Comparison of ENCODE assay signal across 18 mouse cellular contexts in the genomic region with DNA sequence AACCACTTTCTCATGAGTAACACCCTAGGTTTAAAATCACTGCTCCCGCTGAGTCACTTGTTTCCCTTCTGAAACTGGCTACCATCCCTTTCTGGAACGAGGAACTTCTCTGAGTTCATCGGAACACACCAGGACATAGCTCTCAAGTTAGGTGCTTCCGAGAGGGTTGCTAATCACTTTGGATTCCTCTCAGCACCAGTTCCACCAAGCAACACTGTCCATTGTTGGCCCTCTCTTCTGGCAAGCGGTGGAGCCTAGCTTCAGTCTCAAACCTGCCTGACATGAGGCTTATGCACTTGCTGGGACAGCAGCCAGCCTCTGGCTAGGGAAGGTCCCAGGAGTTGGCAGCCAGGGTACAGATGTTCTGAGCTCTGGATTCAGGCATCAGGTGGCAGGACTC. TPM values are rescaled to one million over a fixed set of nuclear protein-coding genes. Genes with fewer than 3 reads are reported as not detected.
DNase-seq lines count a peak whose midpoint lies in the region; ATAC-seq and TF ChIP-seq lines count a peak whose summit lies in the region.
"Had no signal": no experiment of that assay in that cellular context is flagged by ENCODE, and none has a peak within 500 bp of the region (broad histone marks: within the 10 kb centered on the region; RNA-seq: fewer than 3 reads in every experiment).

No protein-coding gene starts in this region.

- no peak for ATAC-seq in liver, postnatal 0 days

- H3K4me3 ChIP-seq in liver, postnatal 0 days (ENCODE audit: low read depth, low read length) = no peak overlapping the region
- no peak overlapping the region for H3K4me3 ChIP-seq in limb, embryonic 10.5 days
- H3K4me3 ChIP-seq: heart, embryonic 15.5 days; liver, embryonic 13.5 days had no signal

- 67% methylated on average over 5 of the region's 5 CpGs for WGBS in liver, postnatal 0 days (ENCODE audit: insufficient replicate concordance)
- 86% methylated on average over 5 of the region's 5 CpGs for WGBS in limb, embryonic 10.5 days

- no peak overlapping the region for H3K27ac ChIP-seq in liver, postnatal 0 days (ENCODE audit: low read depth)
- no peak overlapping the region for H3K27ac ChIP-seq in limb, embryonic 10.5 days
- H3K27ac ChIP-seq: heart, embryonic 15.5 days; liver, embryonic 13.5 days had no signal

- H3K36me3 ChIP-seq in liver, postnatal 0 days (replicated peaks; ENCODE audit: insufficient read depth, low read length) = no peaks in the 10 kb centered on the region
- no peaks in the 10 kb centered on the region for H3K36me3 ChIP-seq in limb, embryonic 10.5 days
- H3K36me3 ChIP-seq: heart, embryonic 15.5 days; liver, embryonic 13.5 days had no signal

- peak; percentile 53 for DNase-seq in adrenal gland, postnatal 10 days
- DNase-seq in adrenal gland, adult 18-20 months (ENCODE audit: low spot score in 2 of 2) = no peak
- DNase-seq in urinary bladder, postnatal 36 days (ENCODE audit: low spot score in 2 of 2) = peak; percentile 40 to 44
- DNase-seq in urinary bladder, adult 2 months (ENCODE audit: low spot score) = no peak
- DNase-seq in heart, postnatal 25 days (ENCODE audit: low spot score) = peak; percentile 14
- DNase-seq in neural tube, embryonic 10.5 days (ENCODE audit: extremely low spot score, low spot score) = no peak
- DNase-seq in liver, postnatal 0 days = no peak
- no peak for DNase-seq in limb, embryonic 10.5 days (ENCODE audit: low spot score)
- DNase-seq: kidney, postnatal 14 days; liver, embryonic 13.5 days; lung, postnatal 14 days; right cerebral cortex, adult 18-20 months; thymus, adult 2 months had no signal

- H3K4me1 ChIP-seq in liver, postnatal 0 days (ENCODE audit: insufficient read depth) = no peaks in the 10 kb centered on the region
- no peaks in the 10 kb centered on the region for H3K4me1 ChIP-seq in limb, embryonic 10.5 days
- H3K4me1 ChIP-seq: heart, embryonic 15.5 days; liver, embryonic 13.5 days had no signal

- TF ChIP-seq EP300 in liver, postnatal 0 days (IDR thresholded peaks at IDR 0.05; ENCODE audit: low read depth) = no peak

- no peak overlapping the region for H3K9ac ChIP-seq in liver, postnatal 0 days (replicated peaks)
- H3K9ac ChIP-seq: heart, embryonic 15.5 days; liver, embryonic 13.5 days had no signal

- no peaks in the 10 kb centered on the region for H3K9me3 ChIP-seq in liver, postnatal 0 days (ENCODE audit: low read length)
- no peaks in the 10 kb centered on the region for H3K9me3 ChIP-seq in limb, embryonic 10.5 days (replicated peaks)
- H3K9me3 ChIP-seq: heart, embryonic 15.5 days; liver, embryonic 13.5 days had no signal

- intact Hi-C loops in heart, postnatal 25 days (cut with DNase I) = no loop called here

- no peak for TF ChIP-seq CTCF in liver, postnatal 0 days (IDR thresholded peaks at IDR 0.05; ENCODE audit: low read depth)

- H3K4me2 ChIP-seq in liver, postnatal 0 days (ENCODE audit: low read depth, low read length) = no peak overlapping the region
- H3K4me2 ChIP-seq: heart, embryonic 15.5 days; liver, embryonic 13.5 days had no signal

- no peaks in the 10 kb centered on the region for H3K27me3 ChIP-seq in liver, postnatal 0 days (ENCODE audit: insufficient read depth, low read length)
- H3K27me3 ChIP-seq in limb, embryonic 10.5 days (ENCODE audit: low read depth, poor library complexity, severe bottlenecking) = no peaks in the 10 kb centered on the region
- H3K27me3 ChIP-seq: heart, embryonic 15.5 days; liver, embryonic 13.5 days had no signal

RNA-seq across cellular contexts. Expression of a gene that starts 14.3 kb away (rescaled TPM):
- not detected for total RNA-seq in adrenal gland, postnatal 10 days (2021)
- total RNA-seq in adrenal gland, adult 18-20 months (2021) = not detected
- polyA plus RNA-seq in urinary bladder, adult 2 months (2012; rRNA removed) = 3.3 and 4.7 TPM in 2 replicates
- total RNA-seq in heart, postnatal 25 days (2021) = not detected
- polyA plus RNA-seq in liver, postnatal 0 days (2015; fragmentation: Nextera tagmentation; extraction: Ambion mirVana) = not detected in 2 replicates
- polyA plus RNA-seq in limb, embryonic 10.5 days (2016; fragmentation: Nextera tagmentation; extraction: Ambion mirVana) = 0.98 TPM in 1 of 2 replicates, not detected in the other
- polyA plus RNA-seq: liver, embryonic 13.5 days had no signal

RNA-seq across cellular contexts. Expression of a gene that starts 15.4 kb away (rescaled TPM):
- not detected for total RNA-seq in adrenal gland, postnatal 10 days (2021)
- not detected for total RNA-seq in adrenal gland, adult 18-20 months (2021)
- not detected in 2 replicates for polyA plus RNA-seq in urinary bladder, adult 2 months (2012; rRNA removed)
- not detected for total RNA-seq in heart, postnatal 25 days (2021)
- not detected in 2 replicates for polyA plus RNA-seq in liver, postnatal 0 days (2015; fragmentation: Nextera tagmentation; extraction: Ambion mirVana)
- not detected in 2 replicates for polyA plus RNA-seq in limb, embryonic 10.5 days (2016; fragmentation: Nextera tagmentation; extraction: Ambion mirVana)
- total RNA-seq: layer of hippocampus, postnatal 10 days; left cerebral cortex, postnatal 36 days had no signal
- polyA plus RNA-seq: frontal cortex, adult 2 months; heart, embryonic 15.5 days; intestine, embryonic 14.5 days; liver, embryonic 13.5 days; thymus, adult 2 months had no signal

RNA-seq across cellular contexts. Expression of a gene that starts 27.0 kb away (rescaled TPM):
- not detected for total RNA-seq in adrenal gland, postnatal 10 days (2021)
- not detected for total RNA-seq in adrenal gland, adult 18-20 months (2021)
- 0.41 and 0.81 TPM in 2 replicates for polyA plus RNA-seq in urinary bladder, adult 2 months (2012; rRNA removed)
- not detected for total RNA-seq in heart, postnatal 25 days (2021)
- not detected in 2 replicates for polyA plus RNA-seq in liver, postnatal 0 days (2015; fragmentation: Nextera tagmentation; extraction: Ambion mirVana)
- polyA plus RNA-seq in limb, embryonic 10.5 days (2016; fragmentation: Nextera tagmentation; extraction: Ambion mirVana) = not detected in 2 replicates
- total RNA-seq: layer of hippocampus, postnatal 10 days; left cerebral cortex, postnatal 36 days had no signal
- polyA plus RNA-seq: frontal cortex, adult 2 months; heart, embryonic 15.5 days; intestine, embryonic 14.5 days; liver, embryonic 13.5 days; thymus, adult 2 months had no signal

RNA-seq across cellular contexts. Expression of a gene that starts 28.9 kb away (rescaled TPM):
- 10 to 100 TPM; 16.9 to 18.5 TPM for total RNA-seq in adrenal gland, postnatal 10 days (2021)
- total RNA-seq in adrenal gland, adult 18-20 months (2021) = 10 to 100 TPM in 1 of 2 experiments, 1 to 10 TPM in 1; 5.1 to 14.9 TPM
- 263 and 329 TPM in 2 replicates for polyA plus RNA-seq in urinary bladder, adult 2 months (2012; rRNA removed)
- total RNA-seq in heart, postnatal 25 days (2021) = 10 to 100 TPM in 1 of 2 experiments, 1 to 10 TPM in 1; 8.0 to 11.2 TPM
- 4.0 and 4.6 TPM in 2 replicates for polyA plus RNA-seq in liver, postnatal 0 days (2015; fragmentation: Nextera tagmentation; extraction: Ambion mirVana)
- polyA plus RNA-seq in limb, embryonic 10.5 days (2016; fragmentation: Nextera tagmentation; extraction: Ambion mirVana) = 0.34 and 0.64 TPM in 2 replicates

RNA-seq across cellular contexts. Expression of a gene that starts 33.6 kb away (rescaled TPM):
- not detected for total RNA-seq in adrenal gland, postnatal 10 days (2021)
- not detected for total RNA-seq in adrenal gland, adult 18-20 months (2021)
- 9.8 and 10.2 TPM in 2 replicates for polyA plus RNA-seq in urinary bladder, adult 2 months (2012; rRNA removed)
- total RNA-seq in heart, postnatal 25 days (2021) = not detected
- not detected in 2 replicates for polyA plus RNA-seq in liver, postnatal 0 days (2015; fragmentation: Nextera tagmentation; extraction: Ambion mirVana)
- not detected in 2 replicates for polyA plus RNA-seq in limb, embryonic 10.5 days (2016; fragmentation: Nextera tagmentation; extraction: Ambion mirVana)
- total RNA-seq: layer of hippocampus, postnatal 10 days; left cerebral cortex, postnatal 36 days had no signal
- polyA plus RNA-seq: heart, embryonic 15.5 days; liver, embryonic 13.5 days; thymus, adult 2 months had no signal

Comparison
In these comparisons a context has a peak if more than half of its experiments do, and no peak if none do; other contexts are left out.
1. DNase-seq: peak in adrenal gland, postnatal 10 days (single experiment), urinary bladder, postnatal 36 days (2 of 2) and heart, postnatal 25 days (single experiment); none in adrenal gland, adult 18-20 months (0 of 2), urinary bladder, adult 2 months (single experiment), neural tube, embryonic 10.5 days (single experiment), liver, postnatal 0 days (single experiment) and limb, embryonic 10.5 days (single experiment).